Mouse (Mus musculus): ENCODE measurements around the gene Ppp4c. TPM values are rescaled to one million over a fixed set of nuclear protein-coding genes. Genes with fewer than 3 reads are reported as not detected.

Gene Ppp4c
- polyA plus RNA-seq, 1 experiment = 115 TPM

DNA sequence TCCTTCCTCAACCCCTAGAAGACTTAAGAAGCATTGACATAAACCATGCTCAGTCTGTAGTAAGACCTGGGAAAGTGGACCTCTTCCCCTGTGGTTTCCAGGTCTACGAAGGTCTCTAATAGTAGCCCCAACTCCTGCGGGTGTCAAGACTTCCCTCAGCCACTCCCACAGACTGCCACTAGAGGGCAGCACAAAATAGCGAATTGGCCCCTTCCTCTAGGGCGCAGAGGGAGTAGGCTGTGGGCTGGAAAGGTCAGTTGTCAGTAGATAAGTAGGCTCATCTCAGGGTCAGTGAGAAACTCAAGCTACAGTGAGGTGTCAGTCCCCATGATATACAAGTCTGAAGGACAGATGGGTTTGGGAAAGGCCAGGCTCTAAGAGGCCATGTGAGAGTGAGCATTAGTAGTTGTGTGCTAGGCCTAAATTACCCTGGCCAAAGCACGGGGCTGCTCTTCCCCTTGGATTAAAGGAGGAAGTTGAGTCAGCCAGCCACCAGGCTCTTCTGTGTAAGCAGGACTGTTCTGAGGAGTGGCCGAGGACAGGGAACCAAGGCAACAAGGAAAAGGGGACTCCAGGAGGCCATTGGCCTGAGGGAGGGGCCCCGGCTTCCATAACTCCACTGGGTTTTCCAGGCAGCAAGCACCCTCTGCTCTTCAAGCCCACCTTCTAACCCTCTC, 29.7 kb upstream of the Ppp4c start:
- TF ChIP-seq GATA1 (IDR thresholded peaks at IDR 0.05; ENCODE audit: borderline replicate concordance, low read length) (no peak), FLI1 (IDR thresholded peaks at IDR 0.05; ENCODE audit: low read length) (no peak)
- Histone ChIP-seq H3K36me3 (replicated peaks; ENCODE audit: low read length) (no peaks in the 10 kb centered on the region), H3K4me1 (peaks cover 26% of the 10 kb centered on the region), H3K4me3 (replicated peaks) (peak overlapping the region; percentile 3), H3K9me3 (peaks cover 5% of the 10 kb centered on the region; the same call in 1 of the 2 replicates), H3K27me3 (replicated peaks) (peaks cover 59% of the 10 kb centered on the region)

- Histone ChIP-seq H3K27me3 (replicated peaks) (peaks cover 40% of the 10 kb centered on the region), H3K4me1 (peaks cover 35% of the 10 kb centered on the region), H3K36me3 (replicated peaks; ENCODE audit: low read length) (no peaks in the 10 kb centered on the region), H3K4me3 (replicated peaks) (no peak overlapping the region), H3K9me3 (peaks cover 5% of the 10 kb centered on the region; the same call in 1 of the 2 replicates)
- TF ChIP-seq GATA1 (IDR thresholded peaks at IDR 0.05; ENCODE audit: borderline replicate concordance, low read length) (no peak), FLI1 (IDR thresholded peaks at IDR 0.05; ENCODE audit: low read length) (no peak)
Measured at GRCm38 (mm10) chr7:126818818-126819217, 26.5 kb upstream of the Ppp4c start.

DNA sequence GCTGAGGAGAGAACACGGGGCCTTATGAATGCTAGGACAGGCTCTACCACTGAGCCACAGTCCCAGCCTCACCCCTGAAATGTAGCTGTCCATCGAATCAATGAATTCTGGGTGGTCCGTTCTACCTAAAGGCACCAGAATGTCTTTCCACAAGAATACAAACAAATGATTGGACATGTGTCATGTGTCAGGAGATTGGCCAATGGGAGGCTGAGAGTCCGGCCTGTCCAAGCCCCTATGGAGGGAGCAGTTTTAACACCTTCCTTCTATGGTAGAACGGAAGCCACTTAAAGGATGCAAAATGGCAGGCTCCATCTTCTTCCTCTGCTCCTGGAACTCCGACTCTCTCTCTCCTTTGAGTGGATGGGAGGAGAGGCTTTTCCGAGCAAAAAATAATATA, 25.3 kb upstream of the Ppp4c start:
- TF ChIP-seq FLI1 (IDR thresholded peaks at IDR 0.05; ENCODE audit: low read length) (no peak), GATA1 (IDR thresholded peaks at IDR 0.05; ENCODE audit: borderline replicate concordance, low read length) (no peak)
- Histone ChIP-seq H3K9me3 (peaks cover 5% of the 10 kb centered on the region; the same call in 1 of the 2 replicates), H3K36me3 (replicated peaks; ENCODE audit: low read length) (no peaks in the 10 kb centered on the region), H3K4me1 (peaks cover 32% of the 10 kb centered on the region), H3K27me3 (replicated peaks) (peaks cover 37% of the 10 kb centered on the region), H3K4me3 (replicated peaks) (no peak overlapping the region)

DNA sequence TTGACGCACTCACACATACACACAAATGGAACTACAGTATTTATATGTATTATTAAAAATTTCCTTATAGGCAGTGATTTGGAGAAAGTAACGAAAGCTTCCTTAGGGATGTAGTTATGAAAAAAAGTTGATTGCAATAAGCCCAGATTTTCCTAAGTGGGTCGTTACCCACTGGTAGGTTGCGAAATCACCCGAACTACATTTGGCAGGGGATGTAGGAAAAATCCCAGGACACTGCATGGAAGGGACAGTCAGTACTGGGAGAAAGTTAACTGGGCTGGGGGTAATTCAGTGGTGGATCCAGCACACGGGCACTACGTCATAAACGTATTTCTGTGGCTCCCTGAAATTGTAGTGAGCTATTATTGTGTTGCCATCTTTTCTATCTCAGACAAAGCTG, 24.2 kb upstream of the Ppp4c start:
- H3K27me3 ChIP-seq (replicated peaks) = peaks cover 42% of the 10 kb centered on the region
- H3K9me3 ChIP-seq = peaks cover 12% of the 10 kb centered on the region
- H3K36me3 ChIP-seq (replicated peaks; ENCODE audit: low read length) = no peaks in the 10 kb centered on the region
- H3K4me3 ChIP-seq (replicated peaks) = no peak overlapping the region
- peaks cover 21% of the 10 kb centered on the region for H3K4me1 ChIP-seq
- TF ChIP-seq FLI1 (IDR thresholded peaks at IDR 0.05; ENCODE audit: low read length) (no peak), GATA1 (IDR thresholded peaks at IDR 0.05; ENCODE audit: borderline replicate concordance, low read length) (no peak)

DNA sequence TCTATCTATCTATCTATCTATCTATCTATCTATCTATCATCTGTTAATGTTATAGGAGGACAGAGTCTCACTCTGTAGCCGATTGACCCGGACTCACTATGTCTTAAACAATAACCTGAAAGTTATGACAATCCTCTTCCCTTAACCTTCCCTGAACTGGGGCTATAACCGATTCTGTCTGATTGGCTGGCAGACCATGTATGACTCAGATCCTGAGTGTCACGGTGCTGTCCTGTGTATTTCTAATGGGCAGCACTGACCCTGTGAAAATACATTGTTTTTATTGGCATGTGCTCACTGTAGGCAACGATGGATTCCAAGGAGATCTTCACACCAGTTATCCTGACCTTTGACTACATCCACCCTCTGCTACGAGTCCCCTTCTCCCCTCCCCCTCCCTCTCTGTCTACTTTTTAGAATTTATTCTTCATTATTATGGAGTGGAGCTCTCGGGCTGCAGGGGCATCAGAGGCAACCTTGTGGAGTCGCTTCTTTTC, 23.5 kb upstream of the Ppp4c start:
- TF ChIP-seq GATA1 (IDR thresholded peaks at IDR 0.05; ENCODE audit: borderline replicate concordance, low read length) = no peak
- TF ChIP-seq FLI1 (IDR thresholded peaks at IDR 0.05; ENCODE audit: low read length) = no peak
- Histone ChIP-seq H3K27me3 (replicated peaks) (peaks cover 42% of the 10 kb centered on the region), H3K36me3 (replicated peaks; ENCODE audit: low read length) (no peaks in the 10 kb centered on the region)

GRCm38 (mm10) chr7:126809723-126810369, 17.6 kb upstream of the Ppp4c start:
- TF ChIP-seq GATA1 (IDR thresholded peaks at IDR 0.05; ENCODE audit: borderline replicate concordance, low read length) (no peak), FLI1 (IDR thresholded peaks at IDR 0.05; ENCODE audit: low read length) (no peak)
- Histone ChIP-seq H3K4me3 (replicated peaks) (peak overlapping the region; percentile 94), H3K27me3 (replicated peaks) (peaks cover 23% of the 10 kb centered on the region), H3K4me1 (peaks cover 55% of the 10 kb centered on the region), H3K36me3 (replicated peaks; ENCODE audit: low read length) (peaks cover 16% of the 10 kb centered on the region), H3K9me3 (peaks cover 7% of the 10 kb centered on the region)

More for the DNA sequence above, 23.5 kb upstream of the Ppp4c start:
- H3K4me3 ChIP-seq (replicated peaks) = no peak overlapping the region
- H3K9me3 ChIP-seq = peaks cover 12% of the 10 kb centered on the region
- peaks cover 20% of the 10 kb centered on the region for H3K4me1 ChIP-seq

DNA sequence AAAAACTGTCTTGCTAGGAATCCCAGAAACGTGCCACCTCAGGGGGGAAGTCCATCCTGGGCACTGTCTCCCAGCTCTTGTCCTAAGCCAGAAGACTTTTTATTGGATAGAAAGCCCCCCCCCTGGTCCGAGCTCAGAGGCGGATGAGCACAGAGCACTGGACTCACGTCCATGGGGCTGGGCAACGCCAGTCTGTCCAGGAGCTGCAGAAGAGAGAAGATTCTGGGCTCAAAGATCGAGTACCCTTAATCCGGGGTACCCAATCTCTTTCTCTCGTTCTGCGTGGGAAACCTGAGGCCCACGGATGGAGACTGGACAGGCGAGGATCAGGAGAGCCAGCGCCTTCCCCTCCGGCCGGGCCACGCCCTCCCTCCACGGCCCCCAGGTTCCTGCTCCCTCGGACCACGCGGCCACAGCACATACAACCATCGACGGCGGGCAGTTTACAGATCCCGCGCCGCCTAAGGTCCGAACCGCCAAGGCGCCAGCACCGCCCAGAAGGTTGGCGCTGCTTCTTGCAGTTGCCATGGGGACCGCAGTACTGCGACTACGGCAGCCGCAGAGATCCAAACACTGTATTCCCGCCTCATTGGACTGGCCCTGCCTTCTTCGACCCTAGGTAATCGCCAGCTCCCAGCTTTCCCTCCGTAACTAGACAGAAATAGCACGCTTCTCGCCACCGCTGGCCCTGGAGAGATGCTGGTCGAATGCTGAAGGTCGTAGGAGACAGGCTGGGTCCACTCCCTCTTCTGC, 16.6 kb upstream of the Ppp4c start:
- TF ChIP-seq FLI1 (IDR thresholded peaks at IDR 0.05; ENCODE audit: low read length) (no peak), GATA1 (IDR thresholded peaks at IDR 0.05; ENCODE audit: borderline replicate concordance, low read length) (no peak)
- Histone ChIP-seq H3K27me3 (replicated peaks) (peaks cover 18% of the 10 kb centered on the region), H3K4me3 (replicated peaks) (peak overlapping the region; percentile 94), H3K4me1 (peaks cover 57% of the 10 kb centered on the region), H3K36me3 (replicated peaks; ENCODE audit: low read length) (peaks cover 20% of the 10 kb centered on the region), H3K9me3 (peaks cover 7% of the 10 kb centered on the region)

- TF ChIP-seq GATA1 (IDR thresholded peaks at IDR 0.05; ENCODE audit: borderline replicate concordance, low read length) (no peak), FLI1 (IDR thresholded peaks at IDR 0.05; ENCODE audit: low read length) (no peak)
- Histone ChIP-seq H3K4me3 (replicated peaks) (no peak overlapping the region), H3K27me3 (replicated peaks) (peaks cover 6% of the 10 kb centered on the region), H3K4me1 (peaks cover 65% of the 10 kb centered on the region), H3K36me3 (replicated peaks; ENCODE audit: low read length) (peaks cover 22% of the 10 kb centered on the region), H3K9me3 (peaks cover 7% of the 10 kb centered on the region)
Measured at GRCm38 (mm10) chr7:126807405-126807804, 15.1 kb upstream of the Ppp4c start.

- H3K27me3 ChIP-seq (replicated peaks) = peaks cover 2% of the 10 kb centered on the region
- H3K4me3 ChIP-seq (replicated peaks) = no peak overlapping the region
- peaks cover 26% of the 10 kb centered on the region for H3K36me3 ChIP-seq (replicated peaks; ENCODE audit: low read length)
- peaks cover 5% of the 10 kb centered on the region for H3K9me3 ChIP-seq
- TF ChIP-seq FLI1 (IDR thresholded peaks at IDR 0.05; ENCODE audit: low read length) = no peak
- TF ChIP-seq GATA1 (IDR thresholded peaks at IDR 0.05; ENCODE audit: borderline replicate concordance, low read length) = no peak
- peaks cover 69% of the 10 kb centered on the region for H3K4me1 ChIP-seq
Measured at GRCm38 (mm10) chr7:126806956-126807355, 14.7 kb upstream of the Ppp4c start.
